Mouse (Mus musculus) brain, embryonic 14.5 days (tissue): ENCODE results near the gene Vdac2.

Source experiments
- CTCF ChIP-seq: fragments of 200-500 bp; IDR thresholded peaks from 2 replicates; pipeline ENCODE4 v1.5.1; 2012; ENCODE audit warnings: inconsistent platforms, mild to moderate bottlenecking, moderate library complexity, borderline replicate concordance; ENCODE audit not compliant: insufficient read depth, insufficient read length; ENCODE audit errors: extremely low read depth
- POLR2A ChIP-seq: fragments of 200-500 bp; IDR thresholded peaks from 2 replicates; pipeline ENCODE4 v1.6.1; 2012; ENCODE audit warnings: mild to moderate bottlenecking, inconsistent platforms, borderline replicate concordance; ENCODE audit not compliant: poor library complexity, insufficient read depth, insufficient read length, severe bottlenecking; ENCODE audit errors: extremely low read depth

- TF ChIP-seq POLR2A (no peak), CTCF (no peak)
These were observed 24.7 kb downstream of the Vdac2 start for GRCm38 (mm10) chr14:21849524-21850418.
